Mouse (Mus musculus): ENCODE data around the gene Ephb1.

Gene Ephb1

GRCm38 (mm10) chr9:101996771-101997500 is 357.6 kb downstream of the Ephb1 start:
- TF ChIP-seq GATA4 (IDR thresholded peaks at IDR 0.05; ENCODE audit: insufficient replicate concordance, low read length), result no peak

GRCm38 (mm10) chr9:101996183-101996582 is 358.3 kb downstream of the Ephb1 start:
- TF ChIP-seq GATA4 (IDR thresholded peaks at IDR 0.05; ENCODE audit: insufficient replicate concordance, low read length), result no peak

- no peak for TF ChIP-seq GATA4 (IDR thresholded peaks at IDR 0.05; ENCODE audit: insufficient replicate concordance, low read length)
Measured at GRCm38 (mm10) chr9:101995423-101996156, 358.9 kb downstream of the Ephb1 start.

- no peak for TF ChIP-seq GATA4 (IDR thresholded peaks at IDR 0.05; ENCODE audit: insufficient replicate concordance, low read length)
Measured at GRCm38 (mm10) chr9:101994086-101994485, 360.4 kb downstream of the Ephb1 start.

GRCm38 (mm10) chr9:101990836-101991235 is 363.7 kb downstream of the Ephb1 start:
- no peak for TF ChIP-seq GATA4 (IDR thresholded peaks at IDR 0.05; ENCODE audit: insufficient replicate concordance, low read length)

GRCm38 (mm10) chr9:101990032-101990431 is 364.5 kb downstream of the Ephb1 start:
- TF ChIP-seq GATA4 (IDR thresholded peaks at IDR 0.05; ENCODE audit: insufficient replicate concordance, low read length), result no peak

GRCm38 (mm10) chr9:101986910-101987309 is 367.6 kb downstream of the Ephb1 start:
- no peak for TF ChIP-seq GATA4 (IDR thresholded peaks at IDR 0.05; ENCODE audit: insufficient replicate concordance, low read length)

GRCm38 (mm10) chr9:101982378-101982777 is 372.1 kb downstream of the Ephb1 start:
- no peak for TF ChIP-seq GATA4 (IDR thresholded peaks at IDR 0.05; ENCODE audit: insufficient replicate concordance, low read length)

GRCm38 (mm10) chr9:101981161-101981560 is 373.3 kb downstream of the Ephb1 start:
- no peak for TF ChIP-seq GATA4 (IDR thresholded peaks at IDR 0.05; ENCODE audit: insufficient replicate concordance, low read length)

GRCm38 (mm10) chr9:101976884-101977465 is 377.5 kb downstream of the Ephb1 start:
- no peak for TF ChIP-seq GATA4 (IDR thresholded peaks at IDR 0.05; ENCODE audit: insufficient replicate concordance, low read length)

- TF ChIP-seq GATA4 (IDR thresholded peaks at IDR 0.05; ENCODE audit: insufficient replicate concordance, low read length), result no peak
Measured at GRCm38 (mm10) chr9:101972314-101972713, 382.2 kb downstream of the Ephb1 start.

GRCm38 (mm10) chr9:101971806-101972205 is 382.7 kb downstream of the Ephb1 start:
- TF ChIP-seq GATA4 (IDR thresholded peaks at IDR 0.05; ENCODE audit: insufficient replicate concordance, low read length), result no peak

GRCm38 (mm10) chr9:101956228-101956627 is 398.3 kb downstream of the Ephb1 start:
- TF ChIP-seq GATA4 (IDR thresholded peaks at IDR 0.05; ENCODE audit: insufficient replicate concordance, low read length), result no peak

- no peak for TF ChIP-seq GATA4 (IDR thresholded peaks at IDR 0.05; ENCODE audit: insufficient replicate concordance, low read length)
Measured at GRCm38 (mm10) chr9:101954529-101954928, 400.0 kb downstream of the Ephb1 start.

GRCm38 (mm10) chr9:101950101-101950500 is 404.4 kb downstream of the Ephb1 start:
- no peak for TF ChIP-seq GATA4 (IDR thresholded peaks at IDR 0.05; ENCODE audit: insufficient replicate concordance, low read length)

GRCm38 (mm10) chr9:101945814-101946213 is 408.7 kb downstream of the Ephb1 start:
- TF ChIP-seq GATA4 (IDR thresholded peaks at IDR 0.05; ENCODE audit: insufficient replicate concordance, low read length), result no peak
